Mouse (Mus musculus) 3T3-L1 (cell line): ENCODE measurements around the gene Tbrg1.

Experiments used
- DNase-seq: peaks from one replicate; pipeline ENCODE4 v3.0.0-alpha.2; 2015; ENCODE audit warnings: low read depth, low spot score

Tbrg1 gene

DNA sequence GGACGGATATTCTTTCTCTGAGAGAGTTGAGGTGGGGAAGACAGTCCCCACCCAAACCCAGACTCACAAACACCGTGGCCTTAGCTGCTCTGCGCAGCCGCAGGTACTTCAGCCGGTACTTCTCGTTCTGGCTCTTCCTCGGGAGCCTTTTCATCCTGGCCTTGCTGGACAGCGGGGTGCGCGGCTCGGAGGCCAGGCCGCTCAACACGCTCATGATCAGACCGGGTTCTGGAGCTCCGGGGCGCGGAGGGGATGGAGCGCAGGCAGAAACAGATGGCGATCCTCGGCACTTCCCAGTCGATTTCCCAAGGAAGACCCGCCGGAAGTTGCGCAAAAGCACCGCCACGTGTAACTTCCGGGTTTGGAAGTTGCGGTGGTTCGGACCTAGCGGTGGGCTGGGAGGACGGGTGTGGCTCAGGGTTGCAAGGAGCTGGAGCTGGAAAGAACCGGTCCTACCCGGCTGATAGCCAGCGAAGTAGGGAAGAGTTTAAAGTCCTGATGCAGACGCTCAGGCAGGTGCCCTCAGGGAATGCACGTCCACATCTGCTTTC lies at the start of gene Tbrg1:
Gene Tbrg1 (minus strand): TSS at position 382 of the 551 bp plus-strand sequence.
- DNase-seq: peak; percentile 97

DNA sequence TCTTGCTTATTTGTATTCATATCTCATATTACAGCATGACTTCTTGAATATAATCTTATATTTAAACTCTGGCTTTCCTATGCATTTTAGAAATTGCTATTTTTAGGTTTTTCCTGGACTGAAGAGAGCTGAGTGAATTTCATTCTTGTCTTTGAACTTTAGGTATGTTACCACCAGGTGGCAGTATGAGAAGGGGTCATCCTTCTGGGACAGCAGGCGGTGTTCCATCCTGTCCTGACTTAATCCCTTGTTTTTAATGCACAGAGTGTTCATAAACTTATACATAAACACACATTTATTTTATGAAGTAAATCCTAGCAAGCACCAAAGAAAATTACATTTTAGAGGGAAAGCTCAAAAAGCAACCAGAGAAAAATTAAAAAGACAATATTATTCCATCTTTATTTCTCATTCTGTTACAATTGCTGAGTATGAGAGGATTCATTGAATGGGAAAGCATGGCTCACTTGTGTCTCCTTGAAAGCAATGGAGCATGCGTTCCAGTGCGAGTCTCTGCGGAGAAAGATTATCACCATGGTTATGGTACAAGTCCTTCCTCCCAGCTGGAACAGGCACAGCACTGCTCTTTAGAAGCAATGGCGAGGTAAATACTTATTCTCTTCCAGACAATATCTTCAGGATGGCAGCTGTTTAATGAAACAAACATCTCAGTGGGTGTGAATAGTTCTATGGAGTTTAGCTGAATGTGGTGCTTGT lies 33.0 kb upstream of the Tbrg1 start:
- DNase-seq: peak; percentile 78

DNA sequence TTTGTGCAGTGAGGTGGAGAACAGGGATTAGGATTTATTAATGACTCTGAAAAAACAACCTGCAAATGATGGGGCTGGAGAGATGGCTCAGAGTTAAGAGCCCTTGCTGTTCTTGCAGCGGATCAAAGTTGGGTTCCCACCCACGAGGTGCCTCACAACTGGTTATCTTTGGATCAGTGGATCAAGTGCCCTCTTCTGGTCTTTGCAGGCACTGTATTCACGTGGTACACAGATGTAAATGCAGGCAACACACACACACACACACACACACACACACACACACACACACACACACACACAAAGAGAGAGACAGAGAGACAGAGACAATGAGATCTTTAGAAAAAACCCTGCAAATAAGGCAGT lies 30.8 kb upstream of the Tbrg1 start:
- DNase-seq: peak; percentile 26

DNA sequence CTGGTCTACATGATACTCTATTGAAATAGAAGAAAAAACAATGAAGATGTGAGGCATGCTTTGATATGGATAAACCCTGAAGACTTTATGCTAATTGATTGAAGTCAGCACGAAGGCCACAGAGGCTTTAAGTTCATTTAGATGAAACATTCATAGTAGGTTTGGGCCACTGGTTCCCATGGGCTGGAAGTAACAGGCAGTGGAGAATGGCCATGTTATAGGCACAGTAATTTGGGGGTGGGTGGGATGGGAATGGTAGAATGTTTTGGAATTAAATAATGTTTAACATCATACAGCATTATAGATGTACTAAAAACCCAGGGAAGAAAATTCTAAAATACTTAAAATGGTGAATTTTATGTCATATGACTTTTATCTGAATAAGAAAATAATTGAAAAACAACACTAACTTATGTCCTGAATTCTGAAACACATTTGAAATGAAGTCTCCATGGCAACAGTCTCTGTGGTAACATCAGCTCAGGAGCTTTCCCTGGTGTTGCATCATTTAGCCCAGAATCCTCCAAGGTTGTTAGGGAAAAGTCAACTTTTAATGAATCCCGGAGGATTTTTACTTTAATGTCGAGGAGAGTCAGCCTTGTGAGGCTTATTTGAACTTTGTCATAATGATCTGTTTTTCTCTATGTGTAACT lies 30.3 kb upstream of the Tbrg1 start:
- peak; percentile 52 for DNase-seq

DNA sequence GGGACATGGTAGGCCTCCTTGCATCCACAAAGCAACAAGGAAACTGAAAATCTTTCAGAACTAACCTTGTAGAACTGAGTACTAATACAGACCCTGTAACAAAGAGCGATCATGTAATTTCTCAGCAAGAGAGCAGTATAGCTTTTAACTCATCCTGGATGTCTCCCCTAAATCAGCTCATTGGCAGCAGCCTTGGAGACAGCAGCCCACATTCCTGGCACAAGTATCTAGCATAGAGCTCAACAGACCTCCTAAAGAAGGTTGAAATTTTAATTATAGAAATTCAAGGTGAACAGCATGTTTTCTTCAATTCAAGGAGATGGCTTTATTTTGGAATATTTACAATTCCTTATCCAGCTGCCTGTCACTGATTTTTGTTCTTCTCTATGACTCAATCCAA lies 24.0 kb upstream of the Tbrg1 start:
- no peak for DNase-seq

DNA sequence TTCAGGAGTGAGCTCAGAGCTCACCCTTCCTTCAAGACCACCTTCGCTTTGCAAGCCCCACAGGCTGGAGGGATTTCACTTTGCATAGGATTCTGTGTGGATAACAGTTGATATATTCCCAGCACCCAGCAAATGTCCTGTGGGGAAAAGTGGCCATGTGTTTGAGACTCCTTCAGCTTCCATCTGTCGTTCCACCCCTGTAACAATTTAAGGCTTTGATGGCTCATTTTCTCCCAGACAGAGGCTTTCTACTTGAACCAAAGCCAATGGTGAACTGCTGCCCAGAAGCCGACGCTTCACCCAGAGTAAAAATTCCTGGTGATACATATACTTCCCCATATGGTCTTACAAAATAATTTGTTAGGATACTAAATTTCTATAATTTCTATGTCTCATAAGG lies 18.2 kb upstream of the Tbrg1 start:
- no peak for DNase-seq

DNA sequence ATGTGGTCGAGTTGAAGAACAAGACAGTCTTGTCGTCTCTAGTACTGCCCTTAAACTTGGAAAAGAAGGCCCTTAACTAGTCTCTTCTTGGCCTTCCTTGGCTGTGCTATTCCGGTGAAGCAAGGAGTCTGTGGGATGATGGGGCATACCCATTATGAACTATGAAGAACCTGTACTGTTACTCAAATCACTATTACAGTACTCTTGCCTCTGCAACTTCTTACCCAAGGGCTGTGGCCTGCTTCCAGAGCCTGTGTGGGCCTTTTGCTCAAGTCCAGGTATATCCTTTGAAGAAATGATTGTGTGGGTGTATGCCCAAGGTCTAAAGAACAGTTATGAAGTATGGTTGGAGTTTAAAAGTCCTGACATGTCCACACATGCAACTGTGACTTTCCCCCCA lies 13.1 kb upstream of the Tbrg1 start:
- no peak for DNase-seq

DNA sequence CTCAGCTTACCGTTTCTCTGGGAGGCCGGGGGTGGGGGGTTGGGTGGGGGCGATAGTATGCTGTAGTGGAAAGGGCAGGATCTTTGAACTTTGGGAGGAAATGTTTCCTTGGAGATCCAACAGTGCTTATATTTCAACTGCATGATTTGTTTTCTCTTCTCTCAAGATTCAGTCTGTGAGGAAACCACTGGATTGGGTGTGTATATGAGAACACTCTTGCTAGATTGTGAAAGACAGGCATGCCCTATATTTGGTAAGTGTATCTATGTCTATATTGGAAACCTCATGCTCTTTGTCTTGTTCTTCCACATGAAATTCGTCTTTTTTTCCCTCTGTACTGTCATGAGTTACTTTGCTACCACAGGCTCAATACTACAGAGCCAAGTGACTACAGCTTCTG lies 12.6 kb upstream of the Tbrg1 start:
- DNase-seq: no peak

DNA sequence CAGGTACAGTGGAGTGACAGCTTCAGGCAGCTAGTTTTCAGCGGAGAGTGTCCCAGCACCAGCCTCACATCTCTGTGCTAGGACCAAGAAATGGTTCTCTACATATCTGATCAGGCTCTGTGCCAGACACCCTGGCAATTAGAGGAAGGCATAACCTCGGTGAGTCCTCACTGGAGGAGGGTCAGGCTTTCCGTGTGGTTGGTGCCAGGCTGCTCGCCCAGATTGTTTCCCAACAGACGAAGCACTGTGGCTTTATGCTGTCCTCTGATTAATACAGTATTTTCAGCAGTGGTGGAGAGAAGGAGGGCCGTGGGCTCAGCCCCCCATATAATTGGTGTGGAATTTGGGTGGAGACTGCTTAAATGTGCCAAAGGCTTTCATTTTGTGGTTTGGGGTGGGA lies 12.0 kb upstream of the Tbrg1 start, which contains the start of gene Panx3:
Gene Panx3 (minus strand): TSS at position 121 of the 400 bp plus-strand sequence.
- DNase-seq: no peak

DNA sequence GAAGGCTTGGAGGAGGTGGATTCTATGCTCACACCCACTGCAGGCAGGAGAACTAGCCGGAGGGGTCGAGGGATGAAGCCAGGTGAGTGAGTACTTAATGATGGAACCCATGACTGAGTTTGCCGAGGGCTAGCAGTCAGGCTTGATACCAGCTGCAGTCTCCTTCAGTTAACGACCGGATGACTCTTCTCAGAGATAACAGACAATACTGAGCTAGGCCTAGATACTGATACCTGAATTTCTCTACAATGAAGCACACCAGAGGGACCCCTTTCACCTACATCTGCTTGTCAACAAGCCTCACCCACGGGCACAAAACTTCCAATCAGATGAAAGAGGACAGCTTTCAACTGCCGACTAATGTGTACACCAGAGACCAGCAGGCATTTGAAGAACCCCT lies 8.9 kb upstream of the Tbrg1 start:
- DNase-seq: no peak

DNA sequence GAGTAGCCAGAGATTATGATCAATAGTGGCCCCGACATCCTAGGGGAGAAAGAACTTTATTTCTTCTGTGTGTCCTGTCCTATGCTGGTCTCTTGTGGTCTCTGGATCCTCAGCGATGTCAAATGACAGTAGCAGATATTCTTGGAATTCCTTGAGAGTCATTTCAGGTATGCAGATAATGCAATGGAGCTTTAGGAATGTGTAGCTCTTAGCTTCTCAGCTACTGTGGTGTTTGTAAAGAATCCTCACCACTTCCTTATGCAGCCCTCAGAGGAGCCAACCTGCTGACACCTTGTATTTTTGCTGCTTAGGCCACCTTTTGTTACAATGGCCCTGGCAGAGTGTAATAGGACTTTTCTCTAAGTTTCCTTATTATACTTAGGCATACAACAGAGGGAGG lies 7.5 kb upstream of the Tbrg1 start:
- DNase-seq: no peak

DNA sequence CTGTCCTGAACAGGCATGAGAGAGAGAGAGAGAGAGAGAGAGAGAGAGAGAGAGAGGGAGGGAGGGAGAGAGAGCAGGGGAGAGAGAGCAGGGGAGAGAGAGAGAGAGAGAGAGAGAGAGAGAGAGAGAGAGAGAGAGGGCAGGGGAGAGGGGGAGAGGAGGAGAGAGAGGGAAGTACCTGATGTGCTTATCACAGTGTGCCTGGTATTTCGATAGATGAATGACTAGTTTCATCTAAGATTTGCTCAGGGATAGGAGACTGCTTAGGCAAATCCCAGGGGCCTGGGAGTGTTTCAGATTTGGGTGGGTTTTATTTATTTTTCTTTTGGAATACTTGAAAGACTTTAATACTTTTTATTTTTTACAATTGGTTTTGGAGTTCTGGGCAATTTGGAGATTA lies 6.1 kb upstream of the Tbrg1 start:
- DNase-seq: no peak

DNA sequence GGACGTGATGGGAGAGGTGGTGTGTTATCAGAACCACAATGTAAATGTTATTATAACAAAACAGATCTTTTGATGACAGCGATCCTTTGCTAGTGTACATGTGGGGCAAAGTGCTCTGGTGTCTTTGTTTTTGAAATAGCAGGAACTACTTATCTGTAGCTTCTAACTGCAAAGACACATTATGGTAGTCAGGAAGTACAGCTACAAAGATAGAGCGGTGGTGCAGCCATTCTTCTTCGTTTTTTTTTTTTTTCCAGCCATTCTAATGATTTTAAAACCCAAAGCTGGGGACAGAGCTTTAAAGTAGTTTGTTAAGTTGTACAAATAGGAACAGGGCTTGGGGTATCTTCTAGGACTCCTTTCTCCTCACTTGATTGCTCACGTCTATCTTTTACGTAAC lies 2.3 kb upstream of the Tbrg1 start:
- DNase-seq: no peak

DNA sequence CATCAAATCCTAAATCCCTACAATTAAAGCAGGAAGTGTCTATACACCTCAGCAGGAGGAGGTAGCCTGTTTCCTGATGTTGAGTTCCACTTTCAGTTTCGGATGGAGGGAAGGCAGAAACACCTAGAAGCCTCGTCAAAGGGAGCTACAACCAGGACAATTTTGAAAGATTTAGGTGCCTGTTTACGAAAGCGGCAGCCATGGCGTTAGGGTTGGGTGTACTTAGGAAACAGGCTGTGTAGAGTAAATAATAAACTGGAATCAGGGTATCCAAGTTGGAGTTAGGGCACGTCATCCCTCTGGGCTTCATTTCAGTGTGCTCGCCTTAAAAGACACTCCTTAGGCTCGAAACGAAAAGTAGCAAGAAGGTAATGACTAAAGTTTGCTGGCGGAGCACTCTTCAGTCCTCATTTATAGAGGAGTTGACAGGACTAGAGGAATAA lies 652 bp downstream of the Tbrg1 start:
- DNase-seq: peak; percentile 62

DNA sequence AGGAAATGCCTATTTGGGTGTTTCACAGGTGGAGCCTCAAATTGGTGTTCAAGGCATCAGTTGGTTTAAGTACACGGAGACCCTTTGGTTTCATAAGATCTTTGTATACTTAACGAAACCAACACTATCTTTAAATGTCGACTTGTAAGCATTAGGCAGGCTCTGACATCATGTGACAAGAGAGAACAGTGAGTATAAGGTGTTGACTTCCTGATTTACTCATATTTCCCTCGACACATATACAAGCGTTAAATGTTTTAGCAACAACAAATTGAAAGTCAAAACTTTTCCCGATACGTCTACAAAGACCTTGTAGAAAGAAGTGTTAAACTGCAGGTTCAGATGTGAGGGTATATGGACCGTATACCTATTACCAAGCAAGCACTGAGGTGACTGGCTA lies 1.2 kb downstream of the Tbrg1 start:
- peak; percentile 44 for DNase-seq

DNA sequence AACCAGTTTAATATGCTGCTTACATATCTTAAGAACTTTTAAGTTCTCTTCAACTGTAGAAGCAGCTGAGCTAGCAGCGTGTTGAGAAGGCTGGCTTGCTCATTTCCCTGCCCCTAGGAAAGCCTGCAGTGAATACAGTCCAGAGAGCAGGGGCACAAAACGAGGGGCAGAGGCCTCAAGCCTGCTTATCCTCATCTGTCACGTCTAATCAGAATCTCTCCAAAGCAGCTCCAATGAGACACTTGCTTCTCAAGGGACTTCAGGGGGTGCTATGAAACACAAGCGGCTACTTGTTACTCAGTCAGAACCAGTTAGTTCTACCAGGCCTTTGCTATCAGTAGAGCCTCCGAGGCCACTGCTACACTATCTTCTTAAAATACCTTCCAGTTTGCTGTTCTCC lies 3.3 kb downstream of the Tbrg1 start:
- DNase-seq: no peak

DNA sequence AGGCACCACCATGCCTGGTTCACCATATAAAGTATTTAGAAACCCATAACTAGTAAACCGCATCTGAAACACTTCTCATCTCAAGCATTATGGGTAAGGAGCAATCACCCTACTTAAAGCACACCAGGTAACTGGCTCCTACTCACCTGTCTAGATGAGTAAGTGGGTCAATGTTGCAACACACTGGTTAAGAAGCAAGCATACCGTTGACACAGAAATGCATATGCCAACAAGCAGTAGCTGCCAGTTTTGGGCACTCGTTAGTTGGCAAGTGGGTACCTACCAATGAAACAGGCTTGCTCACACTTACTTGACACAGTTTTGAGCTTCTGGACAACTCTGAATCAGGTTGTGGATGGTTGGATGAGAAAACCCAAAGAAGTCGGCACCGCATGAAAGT lies 6.5 kb downstream of the Tbrg1 start:
- DNase-seq: no peak

DNA sequence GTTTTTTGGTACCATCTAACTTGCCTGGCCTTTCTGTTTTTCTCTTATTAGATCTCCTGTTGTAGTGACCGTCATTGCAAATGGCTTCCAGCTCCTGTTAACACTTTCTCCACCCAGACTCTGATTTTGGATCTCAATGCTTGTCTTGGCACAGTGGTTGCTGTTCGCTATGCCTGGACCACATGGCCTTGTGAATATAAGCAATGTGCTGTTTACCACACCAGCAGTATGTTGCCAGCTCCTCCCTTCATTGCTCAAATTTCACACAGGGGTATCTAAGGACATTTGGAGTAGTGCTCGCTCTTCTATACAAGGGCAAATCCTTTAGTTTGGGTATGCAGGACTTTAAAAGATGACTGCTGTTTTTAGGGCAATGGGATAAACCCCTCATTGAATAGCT lies 10.9 kb downstream of the Tbrg1 start:
- DNase-seq: no peak

DNA sequence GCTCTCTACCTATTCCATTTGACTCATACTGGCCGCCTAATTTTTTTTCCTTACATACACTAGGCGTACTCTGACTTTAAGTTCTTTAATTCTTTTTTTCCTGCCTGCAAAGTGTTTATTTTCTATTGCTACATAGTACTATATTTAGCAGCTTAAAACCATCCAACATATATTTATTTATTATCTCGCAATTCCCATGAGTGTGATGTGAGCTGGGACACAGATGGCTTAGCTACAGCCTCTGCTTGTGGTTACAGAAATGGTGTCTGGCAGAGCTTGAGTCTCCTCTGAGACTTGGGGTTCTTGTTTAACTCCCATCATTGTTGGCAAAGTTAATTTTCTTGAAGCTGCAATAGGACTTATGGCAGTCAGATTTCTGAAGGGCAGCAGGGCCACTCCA lies 18.4 kb downstream of the Tbrg1 start:
- no peak for DNase-seq

DNA sequence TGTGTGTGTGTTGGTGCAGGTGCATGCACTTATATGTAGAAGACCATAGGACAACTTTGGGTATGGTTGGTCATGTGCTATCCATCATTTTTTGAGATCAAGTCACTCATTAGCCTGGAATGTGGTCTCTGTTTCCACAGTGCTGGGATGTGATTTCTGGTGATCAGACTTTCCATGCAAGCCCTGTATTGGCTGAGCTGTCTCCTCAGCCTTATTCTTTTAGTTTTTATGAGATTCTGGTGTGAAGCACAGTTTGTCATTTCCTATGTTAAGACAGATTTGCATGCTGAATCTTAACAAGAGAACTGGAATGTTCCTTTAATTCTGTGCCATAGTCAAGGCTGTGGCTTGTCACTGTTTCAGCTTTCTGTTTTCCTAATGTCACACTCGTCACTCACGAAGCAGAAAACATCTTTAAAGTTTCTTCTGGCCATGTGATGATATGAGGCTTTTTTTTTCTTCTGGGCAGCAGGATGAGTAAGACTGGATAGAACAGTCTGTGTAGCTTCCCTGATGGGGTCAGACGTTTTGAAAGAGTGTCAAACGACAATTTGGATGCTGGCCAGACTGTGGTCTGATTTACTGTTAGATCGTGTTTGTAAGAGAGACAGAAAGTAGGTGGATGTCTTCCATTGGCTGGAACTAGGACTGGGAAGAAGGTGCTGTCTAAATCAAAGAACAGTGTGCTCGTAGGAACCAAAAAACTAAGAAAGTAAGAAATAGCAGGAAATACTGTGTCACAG lies 20.1 kb downstream of the Tbrg1 start:
- peak; percentile 56 for DNase-seq

DNA sequence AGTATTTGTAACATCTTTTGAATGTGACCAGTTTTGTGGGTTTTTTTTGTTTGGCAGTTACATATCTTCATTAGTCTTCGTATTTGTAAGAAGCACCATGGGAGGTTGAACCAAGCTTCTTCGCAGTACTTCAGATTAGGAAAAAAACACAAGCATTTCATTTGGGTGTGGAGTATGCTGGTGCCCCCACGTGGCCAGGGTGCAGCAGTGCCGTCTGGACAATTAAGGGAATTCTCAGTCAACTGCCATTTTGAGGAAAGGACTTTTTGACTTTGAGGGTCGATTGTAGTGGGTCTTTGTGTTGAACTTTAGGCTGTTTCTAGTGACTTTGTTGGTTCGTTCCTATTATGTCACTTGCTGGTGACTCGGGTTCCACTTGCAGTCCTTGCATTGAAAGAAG lies 20.8 kb downstream of the Tbrg1 start:
- DNase-seq: peak; percentile 68

DNA sequence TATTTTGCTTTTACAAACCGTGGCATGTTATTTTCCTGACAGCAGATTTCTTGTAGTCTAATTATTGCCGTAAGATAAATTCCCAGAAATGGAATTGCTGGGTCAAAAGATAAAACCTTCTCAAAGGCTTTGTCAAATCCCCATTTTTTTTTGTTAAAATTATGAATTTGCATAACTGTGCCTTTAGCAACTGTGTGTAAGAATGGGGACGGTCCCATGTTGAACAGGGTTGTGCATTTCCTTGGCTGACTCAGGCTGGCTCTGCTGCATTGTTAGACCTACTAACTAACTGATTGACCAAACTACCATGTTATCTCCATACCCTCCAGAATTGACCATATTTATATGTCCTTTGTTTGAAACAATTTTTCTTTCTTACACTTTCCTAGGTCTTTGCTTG lies 22.8 kb downstream of the Tbrg1 start:
- no peak for DNase-seq

DNA sequence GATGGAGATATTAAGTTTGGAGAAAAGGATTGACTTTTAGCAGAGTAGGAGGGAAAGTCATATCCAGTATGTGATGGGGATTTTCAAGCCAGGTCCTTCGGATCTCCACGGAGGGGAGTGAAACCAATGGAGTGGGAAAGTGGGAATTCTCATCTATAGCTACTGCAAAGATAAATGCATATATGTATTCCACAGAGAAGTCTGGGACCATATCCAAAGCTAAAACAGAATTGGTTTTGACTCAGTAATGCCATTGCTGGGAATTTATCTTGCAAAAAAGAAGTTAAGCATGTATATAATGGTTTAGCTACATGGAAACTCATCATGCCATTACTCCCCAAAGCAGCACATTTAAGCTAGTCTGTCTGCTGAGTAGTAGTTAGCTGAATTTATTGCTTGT lies 24.8 kb downstream of the Tbrg1 start:
- no peak for DNase-seq
